Mouse (Mus musculus) G1E (cell line): ENCODE data around the gene Nrde2.

ENCODE experiments used
- CTCF ChIP-seq: IDR thresholded peaks from 2 replicates; pipeline ENCODE4 v1.5.1; 2012; ENCODE audit warnings: low read depth, low read length, inconsistent platforms, mixed read lengths
- GATA1 ChIP-seq: IDR thresholded peaks from 2 replicates; pipeline ENCODE4 v1.6.1; 2012; ENCODE audit warnings: borderline replicate concordance, low read length, inconsistent platforms, mixed read lengths
- GATA2 ChIP-seq: IDR thresholded peaks from 2 replicates; pipeline ENCODE4 v1.6.1; 2012; ENCODE audit warnings: low read depth, low read length, inconsistent platforms, borderline replicate concordance
- POLR2AphosphoS5 ChIP-seq: IDR thresholded peaks from 2 replicates; pipeline ENCODE4 v1.6.1; 2012; ENCODE audit warnings: low read depth, low read length, inconsistent platforms; ENCODE audit not compliant: insufficient replicate concordance
- TAL1 ChIP-seq: conservative IDR thresholded peaks from 2 replicates; pipeline ENCODE4 v1.6.1; 2012; ENCODE audit warnings: low read depth, low read length, inconsistent platforms, mixed read lengths

GRCm38 (mm10) chr12:100089265-100089664 is 70.2 kb downstream of the Nrde2 start:
- no peak for TF ChIP-seq CTCF
- TF ChIP-seq TAL1: no peak
- TF ChIP-seq GATA1: no peak
- TF ChIP-seq POLR2AphosphoS5: no peak
- TF ChIP-seq GATA2: no peak
